Mouse (Mus musculus) layer of hippocampus, adult 9-10 months (tissue): ENCODE measurements at regions not wholly inside any gene's neighbourhood (a gene's known extent, or its start where the extent isn't known, plus 50 kb on each side); places are given as distances from the start of the nearest gene placed in this dataset.
"Not testable (repeated sequence)": the region's sequence is repeated elsewhere in the genome, so short reads cannot be mapped to it uniquely, and the experiment has no call there.

ENCODE experiments used
- DNase-seq: peaks from one replicate; pipeline ENCODE4 v3.0.0; 2022; ENCODE audit warnings: low spot score

DNA sequence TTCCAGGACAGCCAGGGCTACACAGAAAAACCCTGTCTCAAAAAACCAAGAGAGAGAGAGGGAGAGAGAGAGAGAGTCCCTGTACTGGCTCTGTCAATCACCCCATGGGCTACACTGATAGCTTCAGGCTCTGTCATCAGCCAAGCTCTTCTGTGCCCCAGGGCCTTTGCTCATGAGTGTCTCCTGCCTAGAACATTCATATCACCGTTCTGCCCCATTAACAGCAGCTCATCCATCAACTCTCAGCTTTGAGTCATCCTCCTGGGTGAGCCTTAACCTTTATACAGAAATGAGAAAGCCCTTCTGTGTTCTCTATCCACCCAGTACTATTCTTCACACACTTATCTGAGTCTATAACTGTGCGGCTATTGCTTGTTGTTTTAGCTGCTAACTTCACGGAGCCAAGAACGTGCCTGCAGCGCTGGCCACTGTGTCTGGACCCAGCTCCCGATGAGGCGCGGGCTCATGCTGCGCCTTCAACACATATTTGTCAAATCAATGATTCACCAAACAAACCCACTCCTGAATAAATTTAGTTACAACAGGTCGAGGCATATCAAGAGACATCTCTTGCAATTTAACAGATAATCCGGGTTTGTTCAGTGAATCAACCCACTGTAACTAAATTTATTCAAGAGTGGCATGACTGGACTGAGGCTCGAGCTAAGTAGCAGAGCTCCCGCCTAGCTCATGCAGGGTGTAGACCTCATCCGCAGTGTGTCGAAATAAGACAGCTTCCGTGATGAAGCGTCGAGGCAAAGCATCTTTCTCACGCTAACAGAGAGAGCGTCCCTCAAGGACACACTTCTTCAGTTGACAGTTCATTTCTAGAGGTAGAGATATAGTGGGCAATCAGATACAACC lies 152.1 kb downstream of the Katnal1 start:
- no peak for DNase-seq

DNA sequence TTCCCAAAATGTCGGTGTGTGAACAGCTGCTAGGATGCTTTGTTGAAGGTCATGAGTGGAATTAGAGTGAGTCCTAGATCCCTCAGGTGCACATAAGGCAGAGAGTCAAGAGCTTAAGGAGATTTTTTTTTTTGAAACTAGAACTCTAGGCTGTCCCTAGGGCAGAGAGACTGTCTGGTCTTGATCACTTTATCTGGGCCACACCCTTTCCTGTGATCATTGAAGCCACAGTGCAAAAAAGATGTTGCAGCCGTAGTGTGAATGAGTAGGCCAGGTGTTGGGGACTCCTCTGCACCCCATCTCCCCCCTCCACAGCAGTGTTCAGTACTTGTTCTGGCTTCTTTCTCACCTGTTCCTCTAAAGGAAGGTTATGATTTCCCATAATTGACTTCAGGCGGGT lies 153.9 kb downstream of the Katnal1 start:
- no peak for DNase-seq

DNA sequence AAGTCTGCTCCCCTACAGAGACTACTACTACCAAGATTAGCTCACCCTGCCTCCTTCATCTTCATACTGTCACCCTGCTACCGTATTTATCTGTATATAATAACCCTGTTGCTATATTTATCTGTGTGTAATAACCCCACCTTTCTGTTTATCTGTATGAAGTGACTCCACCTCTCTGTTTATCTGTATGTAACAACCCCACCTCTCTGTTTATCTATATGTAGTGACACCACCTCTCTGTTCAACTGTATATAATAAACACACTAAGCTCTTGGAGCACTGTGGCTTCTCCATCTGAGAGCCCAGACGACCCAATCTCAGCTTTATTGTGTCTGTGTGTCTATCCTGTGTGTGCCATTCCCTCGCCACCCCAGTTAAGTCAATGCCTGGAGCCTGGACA lies 154.7 kb downstream of the Katnal1 start:
- no peak for DNase-seq

DNA sequence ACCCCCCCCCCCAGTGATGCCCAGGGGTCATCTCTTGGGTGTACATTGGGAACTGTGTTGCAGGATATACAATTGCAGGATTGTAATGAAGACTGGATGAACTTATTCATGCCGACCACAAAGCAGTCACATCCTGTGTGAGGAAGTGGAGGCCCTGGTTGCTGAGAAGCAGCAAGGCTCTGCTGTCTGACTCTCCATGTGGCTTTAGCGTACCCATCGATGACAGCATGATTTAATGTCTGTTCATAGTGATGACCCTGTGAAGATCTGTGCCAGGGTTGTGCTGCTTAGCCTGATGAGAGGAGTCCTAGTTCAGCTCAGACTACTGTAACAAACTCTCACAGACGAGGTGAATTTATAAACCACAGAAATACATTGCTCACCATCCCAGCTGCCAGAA lies 159.7 kb downstream of the Katnal1 start:
- DNase-seq, result no peak

DNA sequence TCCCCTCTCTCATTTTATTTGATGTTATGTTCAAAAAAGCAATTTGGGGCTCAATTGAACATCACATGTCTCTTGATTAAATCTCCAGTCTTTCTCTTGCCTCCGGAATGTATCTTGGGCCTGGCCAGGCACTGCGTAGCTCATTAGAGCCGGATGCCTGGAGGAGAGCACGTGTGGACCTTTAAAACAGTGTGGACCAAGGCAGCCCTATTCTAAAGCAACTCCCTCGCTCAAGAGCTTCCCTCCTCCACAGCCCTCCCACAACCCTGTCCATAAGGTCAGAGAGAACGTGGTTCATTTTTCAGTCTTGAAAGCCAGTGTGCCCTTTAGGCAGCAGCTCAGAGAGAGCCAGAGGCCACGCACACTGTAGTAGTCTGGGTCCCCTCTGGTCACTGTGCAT lies 160.8 kb downstream of the Katnal1 start:
- no peak for DNase-seq

DNA sequence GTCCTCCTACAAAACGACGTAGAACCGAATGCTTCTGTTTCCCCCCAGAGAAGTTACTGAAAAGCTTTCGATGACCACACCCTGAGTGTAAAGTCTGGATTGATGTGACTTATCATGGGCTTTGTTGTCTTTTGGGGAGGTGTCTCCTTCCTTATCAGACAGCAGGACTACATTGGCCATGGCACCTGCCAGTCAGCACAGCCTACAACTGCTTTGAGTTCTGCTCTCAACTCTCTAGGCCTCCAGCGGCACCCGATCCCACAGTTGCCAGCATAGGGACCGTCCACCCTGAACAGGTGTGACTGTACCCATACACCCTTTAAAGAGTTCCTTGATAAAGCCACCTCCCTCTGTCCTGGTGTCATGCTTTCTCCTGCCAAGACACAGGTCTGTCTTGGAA lies 163.1 kb downstream of the Katnal1 start:
- no peak for DNase-seq

DNA sequence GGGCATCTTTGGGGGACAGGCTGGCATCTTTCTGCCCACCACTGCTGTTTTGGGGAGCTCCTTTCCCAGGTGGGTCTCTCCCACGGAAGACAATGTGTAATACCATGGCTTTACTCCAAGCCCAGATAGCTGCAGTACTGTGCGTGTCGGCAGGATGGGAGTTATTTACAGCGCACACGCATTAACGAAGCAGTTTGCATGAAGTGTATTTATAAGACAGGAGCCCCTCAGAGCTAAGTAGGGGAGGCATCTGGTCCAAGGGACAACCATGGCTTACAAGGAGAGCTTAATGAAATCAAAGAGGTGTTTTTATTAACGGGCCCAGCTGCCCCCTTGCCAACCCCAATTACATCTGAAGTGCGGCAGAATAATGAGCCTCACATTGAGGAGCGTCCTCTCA lies 169.0 kb downstream of the Katnal1 start:
- no peak for DNase-seq

DNA sequence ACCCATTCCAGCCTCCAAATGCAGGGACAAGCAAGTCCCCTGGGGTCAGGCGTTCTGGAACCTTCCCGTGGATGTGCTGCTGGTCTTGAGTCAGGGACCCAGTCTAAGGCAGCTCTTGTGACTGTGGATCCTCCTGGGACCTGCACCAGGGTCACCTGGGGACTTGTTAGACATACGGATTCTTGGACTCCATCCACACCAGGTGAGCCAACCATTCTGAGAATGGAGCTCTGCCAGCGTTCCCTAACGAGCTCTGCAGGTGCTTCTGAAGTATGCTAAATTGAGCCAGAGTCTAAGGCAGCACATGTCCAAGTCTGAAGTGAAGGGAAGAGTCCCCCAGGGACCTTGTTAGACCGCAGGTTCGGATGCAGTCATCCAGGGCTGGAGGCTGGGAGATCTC lies 170.3 kb downstream of the Katnal1 start:
- no peak for DNase-seq

DNA sequence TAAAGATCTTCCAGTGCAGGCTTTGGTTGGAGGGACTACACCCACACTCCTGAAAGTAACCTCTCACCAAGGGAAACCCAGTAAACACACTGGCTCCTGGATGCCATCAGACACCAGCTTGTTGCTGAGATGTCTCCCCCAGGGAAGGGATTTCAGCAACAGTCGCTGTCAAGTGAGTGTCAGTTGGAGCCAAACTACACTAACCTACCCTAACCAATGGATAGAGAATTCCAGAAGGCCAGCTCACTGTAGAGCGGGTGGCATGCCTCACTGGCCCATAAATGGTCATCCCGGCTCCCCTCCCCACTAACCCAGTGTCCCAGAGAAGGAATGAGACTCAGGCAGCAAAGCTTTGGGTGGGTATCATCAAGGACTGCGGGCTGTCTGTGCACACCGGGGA lies 171.4 kb downstream of the Katnal1 start:
- no peak for DNase-seq

DNA sequence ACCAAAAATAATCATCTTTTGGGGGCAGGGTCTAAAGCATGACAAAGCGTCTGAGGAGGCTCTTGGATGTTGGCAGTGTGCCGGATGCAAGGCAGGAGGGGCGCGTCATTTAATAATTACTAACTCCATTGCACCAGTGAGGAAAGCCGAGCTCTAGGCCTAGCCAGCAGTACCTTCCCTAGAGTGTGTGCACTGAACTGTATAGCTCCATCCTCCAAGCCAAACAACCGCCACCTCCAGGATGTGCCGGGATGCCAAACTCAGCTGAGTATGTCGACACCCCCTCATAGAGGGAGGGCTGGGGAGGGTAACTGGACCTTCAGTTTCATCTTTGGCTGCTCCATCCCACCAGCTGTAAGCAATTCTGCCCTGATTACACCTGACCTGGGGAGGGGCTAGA lies 171.9 kb downstream of the Katnal1 start:
- no peak for DNase-seq

DNA sequence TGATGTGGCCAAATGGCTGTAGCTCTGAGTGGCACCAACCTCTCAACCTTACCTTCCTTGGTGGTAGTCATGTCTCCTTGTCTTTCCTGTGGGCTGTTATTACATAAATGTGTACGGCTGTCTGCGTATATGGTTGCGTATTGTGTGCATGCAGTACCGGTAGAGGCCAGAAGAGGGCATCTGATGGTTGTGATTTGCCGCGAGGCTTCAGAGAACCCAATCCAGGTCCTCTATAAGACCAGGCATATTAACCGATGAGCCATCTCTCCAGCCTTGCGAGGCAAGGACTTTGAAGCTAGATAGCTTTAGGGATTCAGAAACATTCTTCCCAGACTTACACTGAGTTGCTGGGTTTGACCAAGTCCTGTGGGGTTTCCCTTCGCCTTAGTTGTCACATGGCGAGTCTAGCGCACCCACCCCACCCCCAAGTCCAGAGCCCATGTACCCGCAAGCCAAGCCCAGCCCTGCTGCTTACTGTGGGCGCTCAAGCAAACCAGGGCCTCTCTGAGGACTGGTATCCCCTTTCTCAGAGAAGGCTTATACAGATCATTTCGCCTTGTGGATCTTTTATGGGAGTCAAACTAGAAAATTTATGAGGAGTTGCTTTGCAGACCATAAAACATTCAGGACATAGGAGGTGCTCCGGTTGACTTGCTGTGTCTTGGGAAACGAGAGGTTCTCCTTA lies 172.7 kb downstream of the Katnal1 start:
- no peak for DNase-seq

DNA sequence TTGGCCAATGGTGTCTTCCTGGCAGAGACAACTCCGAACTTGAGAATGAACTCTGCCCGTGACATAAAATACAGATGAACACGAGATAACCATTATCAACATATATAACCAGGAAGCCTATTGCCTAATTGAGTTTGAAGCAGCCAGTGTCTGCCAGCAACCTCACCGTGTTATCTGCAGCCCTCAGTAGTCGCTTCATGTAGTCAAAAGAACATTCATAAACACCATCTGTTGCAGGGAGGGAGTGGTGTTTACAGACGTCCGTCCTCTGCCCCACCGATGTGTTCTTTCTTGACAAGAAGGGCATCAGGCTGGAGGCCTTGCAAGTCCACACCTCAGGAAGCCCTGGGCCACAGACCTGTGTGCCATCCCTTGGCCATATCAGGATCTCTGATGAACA lies 173.3 kb downstream of the Katnal1 start:
- no peak for DNase-seq

DNA sequence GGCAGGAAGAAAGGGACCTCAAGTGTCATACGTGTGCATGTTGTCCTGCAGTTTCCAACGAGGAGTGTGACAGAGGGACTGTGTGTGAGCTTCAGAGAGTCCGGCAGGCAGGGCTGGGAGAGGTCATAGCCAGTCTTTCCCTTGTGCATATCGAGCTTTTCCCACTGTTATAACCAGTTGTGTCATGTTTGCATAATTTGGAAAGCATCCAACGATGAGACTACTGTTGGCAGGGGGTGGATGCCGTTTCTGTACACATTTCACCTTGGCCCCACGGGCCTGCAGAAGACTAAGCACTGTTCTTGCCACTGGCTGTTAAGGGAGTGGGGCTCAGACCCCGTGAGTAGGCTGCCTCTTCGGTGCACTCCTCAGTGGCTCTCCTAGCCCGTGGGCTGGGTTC lies 174.2 kb downstream of the Katnal1 start:
- DNase-seq, result no peak

DNA sequence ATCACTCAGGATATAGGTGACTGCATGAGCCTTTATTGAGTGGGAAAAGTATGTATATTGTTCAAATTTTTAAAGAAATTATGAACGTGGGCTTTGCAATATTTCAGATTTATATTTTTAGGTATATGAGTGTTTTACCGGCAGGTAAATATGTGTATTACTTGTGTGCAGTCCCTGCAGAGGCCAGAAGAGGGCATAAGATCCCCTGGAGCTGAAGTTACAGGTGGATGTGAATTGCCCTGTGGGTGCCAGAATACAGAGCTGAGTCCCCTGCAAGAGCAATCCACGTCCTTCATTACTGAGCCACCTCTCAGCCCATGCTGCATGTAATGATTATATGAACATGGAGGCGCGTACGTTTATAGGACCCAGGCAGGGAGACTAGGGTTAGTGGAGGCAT lies 174.8 kb downstream of the Katnal1 start:
- no peak for DNase-seq

DNA sequence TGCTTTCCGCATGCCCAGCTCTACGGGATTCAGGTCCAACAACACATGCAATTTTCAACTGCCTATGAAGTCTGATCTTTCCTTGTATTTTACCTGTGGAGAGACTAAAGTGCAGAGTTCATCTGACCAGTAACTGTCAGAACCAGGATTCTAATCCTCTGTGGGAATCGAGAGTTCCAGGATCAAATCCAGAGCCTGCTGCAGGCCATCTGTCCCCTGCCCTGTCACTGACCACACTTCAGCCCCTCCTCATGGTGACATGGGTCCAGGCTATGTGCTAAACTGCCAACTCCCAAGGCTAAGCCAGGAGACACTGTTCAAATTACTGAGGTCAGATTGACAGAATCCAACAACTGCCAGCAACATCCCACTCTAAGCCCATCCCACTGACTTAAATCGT lies 175.7 kb downstream of the Katnal1 start:
- no peak for DNase-seq

DNA sequence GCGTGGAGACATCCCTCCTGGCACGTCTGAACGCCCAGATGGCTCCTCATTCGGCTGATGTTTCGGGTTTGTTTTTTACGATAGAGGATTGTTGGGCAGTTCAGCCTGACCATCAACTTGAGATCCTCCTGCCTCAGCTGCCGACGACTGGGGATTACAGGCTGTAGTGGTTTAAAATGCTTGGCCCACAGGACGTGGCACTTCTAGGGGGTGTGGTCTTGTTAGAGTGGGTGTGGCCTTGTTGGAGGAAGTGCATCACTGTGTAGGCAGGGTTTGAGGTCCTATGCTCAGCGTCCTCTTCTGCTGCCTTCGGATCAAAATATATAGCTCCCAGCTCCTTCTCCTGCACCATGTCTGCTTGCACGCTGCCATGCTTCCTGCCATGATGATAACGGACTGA lies 177.1 kb downstream of the Katnal1 start:
- no peak for DNase-seq

DNA sequence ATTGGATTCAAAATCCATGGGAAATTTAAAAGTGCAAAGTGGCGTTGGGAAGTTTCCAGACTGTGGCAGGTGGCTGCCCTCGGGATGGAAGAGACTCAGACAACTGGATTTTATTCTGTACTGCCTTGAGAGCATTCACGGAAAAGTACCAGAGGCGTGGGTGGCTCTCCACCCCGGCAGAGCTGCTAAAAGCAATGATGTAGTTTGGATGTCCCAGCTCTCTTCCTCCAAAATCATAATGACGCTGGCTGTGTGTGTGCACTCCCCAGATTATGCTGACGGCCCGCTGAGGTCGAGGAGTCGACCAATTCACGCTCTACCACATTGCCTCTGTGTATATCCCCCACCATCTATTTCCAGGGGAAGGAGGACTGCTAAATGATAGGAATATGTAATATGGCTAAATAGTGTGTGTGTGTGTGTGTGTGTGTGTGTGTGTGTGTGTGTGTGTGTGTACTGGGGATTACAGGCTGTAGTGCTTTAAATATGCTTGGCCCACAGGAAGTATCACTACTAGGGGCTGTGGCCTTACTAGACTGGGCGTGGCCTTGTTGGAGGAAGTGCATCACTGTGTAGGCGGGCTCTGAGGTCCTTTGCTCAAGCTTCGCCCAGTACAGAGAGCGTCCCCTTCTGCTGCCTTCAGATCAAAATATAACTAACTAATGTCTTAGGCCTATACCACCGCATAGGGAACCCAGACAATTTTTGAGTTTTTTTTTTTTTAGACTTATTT lies 179.0 kb downstream of the Katnal1 start:
- no peak for DNase-seq

DNA sequence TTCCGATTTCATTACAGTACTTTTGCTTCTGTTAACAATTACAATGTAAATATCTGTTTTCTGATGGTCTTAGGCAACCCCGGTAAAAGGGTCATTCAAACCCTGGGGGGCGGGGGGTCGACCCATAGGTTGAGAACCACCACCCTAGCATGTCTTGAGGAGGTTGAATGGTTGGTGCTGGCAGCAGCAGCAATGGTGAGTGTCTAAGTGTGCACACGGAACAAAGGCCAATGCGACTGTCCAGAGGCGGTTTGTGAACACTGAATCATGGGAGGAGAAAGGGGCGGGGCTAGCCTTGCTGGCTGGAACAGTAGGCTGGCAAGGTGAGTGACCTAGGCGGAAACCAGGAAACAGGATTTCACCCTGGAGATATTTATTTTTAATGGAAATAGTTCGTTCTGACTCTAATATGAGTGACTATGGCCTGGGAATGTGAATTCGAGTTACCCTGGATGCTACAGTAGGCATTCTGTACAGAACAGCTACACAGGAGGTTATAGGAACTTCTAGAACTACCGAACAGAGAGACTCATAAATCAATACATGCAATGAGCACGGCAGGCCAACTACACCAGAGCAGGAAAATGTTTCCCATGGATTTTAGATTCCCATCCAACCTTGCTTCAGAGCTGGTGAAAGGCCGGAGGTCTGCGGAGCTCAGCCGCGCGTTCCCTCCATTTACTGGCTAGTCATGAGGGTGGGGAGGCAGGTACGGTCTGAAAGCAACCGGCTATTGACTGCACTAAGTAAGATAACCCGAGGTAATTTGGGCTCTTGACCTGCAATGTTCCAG lies 181.0 kb downstream of the Katnal1 start:
- DNase-seq, result no peak

DNA sequence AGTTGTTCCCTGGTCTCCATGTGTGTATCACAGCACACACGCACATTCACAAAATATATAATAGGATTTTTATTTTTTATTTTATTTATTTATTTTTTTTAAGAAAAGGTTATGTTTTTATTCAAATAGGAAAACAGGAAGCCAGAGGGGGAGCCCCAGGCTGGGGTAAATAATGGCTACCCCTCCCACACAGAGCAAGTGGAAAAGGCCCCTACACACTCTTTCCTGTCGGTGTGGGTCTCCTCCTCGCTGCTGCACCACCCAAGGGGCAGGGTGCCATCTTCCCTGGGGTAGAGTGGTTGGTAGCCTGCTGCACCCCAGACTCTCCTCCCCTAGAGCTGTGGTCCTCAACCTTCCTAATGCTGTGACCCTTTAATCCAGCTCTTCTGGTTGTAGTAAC lies 181.6 kb downstream of the Katnal1 start:
- DNase-seq, result no peak

DNA sequence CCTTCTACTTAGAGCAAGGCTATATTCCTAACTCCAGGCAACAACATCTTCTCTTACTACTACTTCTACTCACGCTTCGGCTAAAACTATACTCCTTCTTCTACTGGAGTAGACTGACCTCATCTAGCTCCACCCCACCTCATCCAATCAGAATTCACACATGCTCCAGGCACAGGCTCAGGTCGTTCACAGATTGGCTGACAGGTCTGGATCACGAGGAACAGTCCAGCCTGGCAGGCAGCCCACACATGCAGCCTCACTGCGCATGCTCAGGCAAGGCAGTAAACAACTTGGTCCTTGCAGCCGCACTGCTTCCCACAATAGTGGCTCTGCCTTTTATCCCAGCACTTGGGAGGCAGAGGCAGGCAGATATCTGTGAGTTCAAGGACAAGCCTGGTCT lies 182.4 kb downstream of the Katnal1 start:
- DNase-seq, result not testable (repeated sequence)

DNA sequence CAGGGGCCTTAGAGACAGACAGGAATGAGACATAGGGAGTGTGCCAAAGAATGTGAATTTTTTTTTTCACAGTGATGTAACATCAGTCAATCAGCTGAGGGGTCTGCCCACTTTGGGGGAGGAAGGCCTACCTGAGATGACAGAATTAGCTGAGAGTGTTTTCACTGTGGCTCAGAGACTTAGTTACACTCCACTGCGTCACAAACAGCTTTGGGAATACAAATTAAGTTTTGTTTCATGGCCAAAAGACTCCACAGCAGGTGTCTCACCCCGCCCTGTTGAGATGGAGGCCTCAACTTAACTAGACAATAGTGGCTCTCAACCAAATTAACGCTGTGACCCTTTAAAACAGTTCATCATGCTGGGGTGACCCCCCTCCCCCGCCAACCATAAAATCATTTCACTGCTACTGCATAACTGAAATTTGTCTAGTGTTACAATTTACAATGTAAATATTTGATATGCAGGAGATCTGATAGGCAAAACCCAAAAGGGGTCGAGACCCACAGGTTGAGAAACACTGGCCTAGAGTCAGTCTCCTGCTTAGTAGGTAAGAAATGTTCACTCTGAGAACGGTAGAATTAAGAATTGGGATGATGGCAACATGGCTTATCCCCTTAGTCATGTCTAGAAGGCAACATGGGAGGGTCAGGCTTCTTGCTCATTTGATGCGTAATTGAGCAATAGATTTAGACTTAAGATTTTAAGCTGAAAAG lies 184.3 kb downstream of the Katnal1 start:
- DNase-seq, result no peak
